Mouse (Mus musculus): ENCODE data around the gene C2cd3.

DNA sequence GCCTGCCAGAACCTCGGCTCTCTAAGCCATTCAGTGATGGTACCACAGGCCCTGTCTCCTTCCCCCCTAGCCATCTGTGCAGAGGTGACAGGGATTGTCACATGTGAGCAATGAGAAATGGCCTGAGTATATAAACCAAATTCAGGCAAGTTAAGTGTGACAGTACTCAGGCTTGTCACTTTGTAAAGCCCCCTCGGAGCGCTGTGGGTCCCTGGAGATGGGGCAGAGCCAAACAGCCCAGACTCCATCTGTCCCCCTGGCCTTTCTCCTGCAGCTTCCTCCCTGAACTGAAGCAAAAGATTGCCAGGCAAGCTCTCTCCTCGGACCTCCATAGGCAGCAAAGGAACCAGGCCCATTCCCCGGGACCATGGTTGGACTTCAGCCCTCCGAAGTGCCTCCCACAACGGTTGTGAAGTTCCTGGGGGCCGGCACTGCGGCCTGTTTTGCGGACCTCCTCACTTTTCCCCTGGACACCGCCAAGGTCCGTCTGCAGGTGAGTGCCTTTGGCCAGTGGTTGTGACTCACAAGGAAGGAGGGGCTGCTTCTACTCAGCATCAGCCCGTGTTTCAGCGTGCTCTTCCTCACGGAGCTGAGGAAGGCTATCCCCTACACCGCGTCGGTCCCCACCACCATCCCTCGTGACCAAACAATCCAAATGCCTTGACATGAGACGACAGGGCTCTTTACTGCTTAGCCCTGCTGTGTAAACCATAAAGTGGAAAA, 107.2 kb downstream of the C2cd3 start:
- TF ChIP-seq CTCF (IDR thresholded peaks at IDR 0.05; ENCODE audit: control insufficient read depth, insufficient read depth, insufficient replicate concordance, low read depth, low read length): no peak
- no peak for TF ChIP-seq POLR2A (IDR thresholded peaks at IDR 0.05; ENCODE audit: control insufficient read depth, low read depth, low read length)
